Mouse (Mus musculus): ENCODE results near the gene Cyp2c23. TPM values are rescaled to one million over a fixed set of nuclear protein-coding genes. Genes with fewer than 3 reads are reported as not detected.

Gene Cyp2c23
- polyA plus RNA-seq, 1 experiment: 48.7 TPM

- H3K27me3 ChIP-seq (replicated peaks; ENCODE audit: control insufficient read depth, insufficient read depth, low read length): no peaks in the 10 kb centered on the region
- WGBS: 83% methylated on average over 4 of the region's 4 CpGs
- no peak overlapping the region for H3K27ac ChIP-seq (ENCODE audit: insufficient read depth, low read depth, low read length)
- no peak for DNase-seq
- TF ChIP-seq POLR2A (IDR thresholded peaks at IDR 0.05; ENCODE audit: low read depth, low read length) (no peak), CTCF (conservative IDR thresholded peaks at IDR 0.05; ENCODE audit: insufficient read depth, insufficient read length, low read depth, low read length) (no peak)
- H3K4me3 ChIP-seq (ENCODE audit: insufficient read depth, low read depth, low read length): no peak overlapping the region
- H3K36me3 ChIP-seq (ENCODE audit: control insufficient read depth, insufficient read depth, low read length): no peaks in the 10 kb centered on the region
- H3K4me1 ChIP-seq (ENCODE audit: control insufficient read depth, insufficient read depth, low read length): no peaks in the 10 kb centered on the region
Observed at GRCm38 (mm10) chr19:43992464-43992863, 36.5 kb downstream of the Cyp2c23 start.

DNA sequence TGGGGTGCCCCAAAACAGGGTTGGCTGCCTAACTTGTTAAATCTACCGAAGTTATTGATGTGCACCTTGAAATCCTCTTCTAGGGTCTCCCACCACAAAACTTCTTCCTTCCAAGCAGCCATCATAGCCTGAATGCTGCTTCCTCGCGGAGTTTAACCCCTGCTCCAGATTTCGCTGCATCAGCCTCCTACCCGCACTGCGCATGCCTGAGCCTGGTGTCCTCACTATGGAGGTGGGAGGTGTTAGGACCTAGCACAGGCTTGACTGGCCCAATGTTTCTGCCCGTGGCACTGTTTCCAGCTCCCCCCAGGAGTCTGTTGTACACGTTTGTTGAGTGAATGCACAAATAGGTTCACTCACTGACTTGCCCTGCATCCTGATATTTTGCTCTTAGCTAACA lies 38.6 kb downstream of the Cyp2c23 start:
- no peaks in the 10 kb centered on the region for H3K27me3 ChIP-seq (replicated peaks; ENCODE audit: control insufficient read depth, insufficient read depth, low read length)
- DNase-seq: no peak
- H3K36me3 ChIP-seq (ENCODE audit: control insufficient read depth, insufficient read depth, low read length): no peaks in the 10 kb centered on the region
- H3K4me3 ChIP-seq (ENCODE audit: insufficient read depth, low read depth, low read length): no peak overlapping the region
- peaks cover 3% of the 10 kb centered on the region; the same call in 1 of the 2 replicates for H3K4me1 ChIP-seq (ENCODE audit: control insufficient read depth, insufficient read depth, low read length)
- no peak overlapping the region for H3K27ac ChIP-seq (ENCODE audit: insufficient read depth, low read depth, low read length)
- TF ChIP-seq CTCF (conservative IDR thresholded peaks at IDR 0.05; ENCODE audit: insufficient read depth, insufficient read length, low read depth, low read length) (no peak), POLR2A (IDR thresholded peaks at IDR 0.05; ENCODE audit: low read depth, low read length) (no peak)
- WGBS: 74% methylated on average over 8 of the region's 8 CpGs

DNA sequence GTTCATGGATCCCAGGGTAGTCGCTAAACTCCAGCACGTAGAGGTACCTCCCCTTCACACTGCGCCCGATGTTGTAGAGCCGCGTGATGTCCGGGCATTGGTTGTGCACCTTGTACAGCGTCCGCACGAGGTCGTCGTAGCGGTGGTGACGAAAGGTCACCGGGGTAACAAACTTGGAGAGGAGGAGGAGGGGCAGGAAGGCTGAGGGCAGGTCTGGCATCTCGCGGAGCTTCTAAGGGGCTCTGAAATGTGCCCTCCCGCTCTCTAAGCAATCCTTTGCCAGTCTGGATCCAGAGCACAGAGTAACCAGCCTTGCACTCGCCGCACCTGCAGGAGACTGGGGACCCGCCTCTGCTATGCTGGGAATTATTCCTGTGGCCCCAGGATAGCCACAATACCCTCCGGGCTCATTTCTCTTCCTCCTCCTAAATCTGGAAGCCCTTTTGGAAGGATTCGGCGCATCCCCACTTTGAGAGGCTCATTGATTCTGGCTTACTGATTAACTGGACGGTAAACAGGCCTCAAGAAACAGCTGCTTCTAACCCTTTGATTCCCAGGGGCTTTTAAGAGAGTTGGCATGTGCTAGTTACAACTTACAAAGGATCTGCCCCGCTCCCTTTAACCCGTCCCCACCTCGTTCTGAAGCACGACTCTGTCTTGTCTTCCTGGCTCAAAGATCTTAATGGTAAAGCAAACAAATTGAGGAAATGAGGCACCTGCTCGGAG lies 42.8 kb downstream of the Cyp2c23 start, which contains the start of gene Cpn1:
Cpn1 (minus strand) TSS at position 488 of the 726 bp plus-strand sequence.
- peak; percentile 36; the same call in 1 of the 2 replicates for TF ChIP-seq CTCF (conservative IDR thresholded peaks at IDR 0.05; ENCODE audit: insufficient read depth, insufficient read length, low read depth, low read length)
- no peak for TF ChIP-seq POLR2A (IDR thresholded peaks at IDR 0.05; ENCODE audit: low read depth, low read length)
- peak within 1 kb of the TSS; percentile 35 for H3K4me3 ChIP-seq (ENCODE audit: insufficient read depth, low read depth, low read length)
- H3K27ac ChIP-seq (ENCODE audit: insufficient read depth, low read depth, low read length): peak within 1 kb of the TSS; percentile 35; the same call in 1 of the 2 replicates
- WGBS: 11% methylated on average over 30 of the region's 30 CpGs
- H3K4me1 ChIP-seq (ENCODE audit: control insufficient read depth, insufficient read depth, low read length): peaks cover 3% of the 10 kb centered on the region; the same call in 1 of the 2 replicates
- no peaks in the 10 kb centered on the region for H3K27me3 ChIP-seq (replicated peaks; ENCODE audit: control insufficient read depth, insufficient read depth, low read length)
- DNase-seq: peak; percentile 81
- no peaks in the 10 kb centered on the region for H3K36me3 ChIP-seq (ENCODE audit: control insufficient read depth, insufficient read depth, low read length)

- TF ChIP-seq POLR2A (IDR thresholded peaks at IDR 0.05; ENCODE audit: low read depth, low read length) (no peak), CTCF (conservative IDR thresholded peaks at IDR 0.05; ENCODE audit: insufficient read depth, insufficient read length, low read depth, low read length) (no peak)
- WGBS: 82% methylated on average over 5 of the region's 5 CpGs
- DNase-seq: no peak
- H3K27ac ChIP-seq (ENCODE audit: insufficient read depth, low read depth, low read length): no peak overlapping the region
- peaks cover 3% of the 10 kb centered on the region; the same call in 1 of the 2 replicates for H3K4me1 ChIP-seq (ENCODE audit: control insufficient read depth, insufficient read depth, low read length)
- no peaks in the 10 kb centered on the region for H3K36me3 ChIP-seq (ENCODE audit: control insufficient read depth, insufficient read depth, low read length)
- no peaks in the 10 kb centered on the region for H3K27me3 ChIP-seq (replicated peaks; ENCODE audit: control insufficient read depth, insufficient read depth, low read length)
- H3K4me3 ChIP-seq (ENCODE audit: insufficient read depth, low read depth, low read length): no peak overlapping the region
Observed at GRCm38 (mm10) chr19:43981992-43982391, 47.0 kb downstream of the Cyp2c23 start.

GRCm38 (mm10) chr19:43980711-43981110 lies 48.3 kb downstream of the Cyp2c23 start:
- Histone ChIP-seq H3K4me1 (ENCODE audit: control insufficient read depth, insufficient read depth, low read length) (no peaks in the 10 kb centered on the region; the same call in 1 of the 2 replicates), H3K27ac (ENCODE audit: insufficient read depth, low read depth, low read length) (no peak overlapping the region), H3K36me3 (ENCODE audit: control insufficient read depth, insufficient read depth, low read length) (no peaks in the 10 kb centered on the region), H3K27me3 (replicated peaks; ENCODE audit: control insufficient read depth, insufficient read depth, low read length) (no peaks in the 10 kb centered on the region), H3K4me3 (ENCODE audit: insufficient read depth, low read depth, low read length) (no peak overlapping the region)
- no peak for DNase-seq
- WGBS: 91% methylated on average over 17 of the region's 17 CpGs
- no peak for TF ChIP-seq POLR2A (IDR thresholded peaks at IDR 0.05; ENCODE audit: low read depth, low read length)
- no peak for TF ChIP-seq CTCF (conservative IDR thresholded peaks at IDR 0.05; ENCODE audit: insufficient read depth, insufficient read length, low read depth, low read length)

GRCm38 (mm10) chr19:43977799-43978198 lies 51.2 kb downstream of the Cyp2c23 start:
- Histone ChIP-seq H3K27me3 (replicated peaks; ENCODE audit: control insufficient read depth, insufficient read depth, low read length) (no peaks in the 10 kb centered on the region), H3K4me1 (ENCODE audit: control insufficient read depth, insufficient read depth, low read length) (no peaks in the 10 kb centered on the region), H3K27ac (ENCODE audit: insufficient read depth, low read depth, low read length) (no peak overlapping the region), H3K36me3 (ENCODE audit: control insufficient read depth, insufficient read depth, low read length) (no peaks in the 10 kb centered on the region), H3K4me3 (ENCODE audit: insufficient read depth, low read depth, low read length) (no peak overlapping the region)
- no peak for TF ChIP-seq POLR2A (IDR thresholded peaks at IDR 0.05; ENCODE audit: low read depth, low read length)
- TF ChIP-seq CTCF (conservative IDR thresholded peaks at IDR 0.05; ENCODE audit: insufficient read depth, insufficient read length, low read depth, low read length): no peak
- 75% methylated on average over 3 of the region's 3 CpGs for WGBS
- no peak for DNase-seq

GRCm38 (mm10) chr19:43976661-43977060 lies 52.3 kb downstream of the Cyp2c23 start:
- DNase-seq: no peak
- H3K27ac ChIP-seq (ENCODE audit: insufficient read depth, low read depth, low read length): no peak overlapping the region
- H3K27me3 ChIP-seq (replicated peaks; ENCODE audit: control insufficient read depth, insufficient read depth, low read length): no peaks in the 10 kb centered on the region
- TF ChIP-seq POLR2A (IDR thresholded peaks at IDR 0.05; ENCODE audit: low read depth, low read length): no peak
- no peak for TF ChIP-seq CTCF (conservative IDR thresholded peaks at IDR 0.05; ENCODE audit: insufficient read depth, insufficient read length, low read depth, low read length)
- no peaks in the 10 kb centered on the region for H3K36me3 ChIP-seq (ENCODE audit: control insufficient read depth, insufficient read depth, low read length)
- 52% methylated on average over 6 of the region's 6 CpGs for WGBS
- H3K4me1 ChIP-seq (ENCODE audit: control insufficient read depth, insufficient read depth, low read length): no peaks in the 10 kb centered on the region
- no peak overlapping the region for H3K4me3 ChIP-seq (ENCODE audit: insufficient read depth, low read depth, low read length)
